Mouse (Mus musculus) urinary bladder, postnatal 10 days (tissue): ENCODE results near the gene Lyve1.

ENCODE experiments used
- DNase-seq: peaks from one replicate; pipeline ENCODE4 v3.0.0; 2022; ENCODE audit warnings: low spot score

Lyve1 gene

DNA sequence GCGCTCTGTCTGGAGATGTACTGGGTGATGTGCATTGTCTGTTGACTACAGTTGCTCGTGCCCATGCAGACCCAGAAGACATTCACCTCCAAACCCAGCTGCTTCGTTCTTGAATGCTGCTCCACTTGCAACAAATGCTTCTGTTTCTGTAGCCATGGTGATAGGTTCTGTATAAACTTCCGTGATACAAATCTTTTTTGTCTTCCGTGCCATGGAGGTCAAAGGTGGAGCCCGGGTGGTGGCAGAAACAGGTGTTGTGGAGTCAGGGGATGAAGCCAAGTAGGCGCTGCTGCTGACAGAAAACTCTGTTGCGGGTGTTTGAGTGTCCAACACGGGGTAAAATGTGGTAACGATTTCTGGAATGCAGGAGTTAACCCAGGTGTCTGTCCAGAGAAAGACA is 9.4 kb downstream of the Lyve1 start:
- no peak for DNase-seq

DNA sequence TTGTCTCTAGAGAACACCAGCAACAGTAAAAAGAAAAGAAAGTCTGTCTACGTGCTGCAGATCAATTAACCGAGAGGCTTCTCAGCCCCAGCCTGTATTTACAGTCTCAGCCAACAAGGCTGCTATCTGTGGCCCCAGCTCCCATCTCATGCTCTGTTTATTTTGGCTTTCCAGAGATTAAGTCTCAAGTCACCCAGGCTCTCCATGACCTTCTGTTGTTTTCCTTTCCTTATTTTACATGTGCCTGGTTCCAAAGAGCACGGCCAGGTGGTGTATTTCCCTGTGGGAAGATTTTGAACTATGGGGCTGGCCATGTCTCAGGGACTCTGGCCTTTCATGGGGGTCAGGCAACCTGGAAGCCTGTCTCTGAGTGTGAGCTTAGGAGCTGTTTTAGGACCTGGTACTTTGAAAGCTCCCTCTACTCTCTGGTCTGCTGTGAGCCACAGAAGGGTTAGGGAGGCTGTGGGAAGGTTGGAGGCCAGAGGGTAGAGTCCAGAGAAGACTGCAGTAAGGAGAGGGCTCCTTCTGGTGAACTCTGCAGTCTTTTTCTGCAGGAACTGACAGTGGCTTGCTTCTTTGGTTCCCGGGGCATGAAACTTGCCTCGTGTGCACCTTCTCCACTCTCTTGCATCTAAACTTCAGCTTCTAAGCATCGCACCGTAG is 11.4 kb downstream of the Lyve1 start:
- no peak for DNase-seq

DNA sequence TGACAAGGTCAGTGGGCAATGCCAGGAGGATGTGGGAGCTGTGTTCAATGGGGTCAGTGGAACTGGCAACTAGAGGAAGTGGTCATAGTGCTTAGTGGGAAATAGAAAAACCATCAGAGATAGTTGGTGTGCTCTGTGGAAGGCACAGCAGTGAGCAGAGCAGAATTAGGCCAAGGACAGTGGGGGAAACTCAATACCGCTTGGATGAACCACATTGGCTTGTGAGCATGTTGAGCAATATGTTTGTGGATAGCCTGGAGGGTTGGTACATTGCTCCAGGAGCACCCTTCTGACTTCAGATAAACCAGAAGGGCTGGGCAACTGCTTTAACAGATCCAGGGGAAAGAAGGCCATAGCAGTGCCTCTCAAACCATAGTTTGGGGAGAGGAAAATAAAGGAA is 14.7 kb downstream of the Lyve1 start:
- no peak for DNase-seq

DNA sequence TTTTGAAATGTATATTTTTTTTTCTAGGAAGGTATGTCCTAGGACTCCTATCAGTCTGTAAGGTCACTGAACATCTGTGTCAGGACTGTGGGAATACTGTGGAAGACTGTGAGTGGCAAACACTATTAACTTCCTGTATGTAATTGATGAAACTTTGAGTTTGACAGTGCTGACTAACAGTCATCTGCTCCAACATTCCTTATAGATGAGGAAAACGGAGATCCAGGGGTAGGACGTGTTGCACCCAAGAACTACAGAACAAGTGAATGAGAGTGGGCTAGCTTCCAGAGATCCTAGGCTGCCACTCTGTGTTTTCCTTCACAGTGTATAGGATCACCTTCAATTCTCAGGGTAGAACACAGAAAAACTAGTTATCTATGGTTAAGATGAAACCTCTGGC is 15.7 kb downstream of the Lyve1 start:
- DNase-seq: no peak

DNA sequence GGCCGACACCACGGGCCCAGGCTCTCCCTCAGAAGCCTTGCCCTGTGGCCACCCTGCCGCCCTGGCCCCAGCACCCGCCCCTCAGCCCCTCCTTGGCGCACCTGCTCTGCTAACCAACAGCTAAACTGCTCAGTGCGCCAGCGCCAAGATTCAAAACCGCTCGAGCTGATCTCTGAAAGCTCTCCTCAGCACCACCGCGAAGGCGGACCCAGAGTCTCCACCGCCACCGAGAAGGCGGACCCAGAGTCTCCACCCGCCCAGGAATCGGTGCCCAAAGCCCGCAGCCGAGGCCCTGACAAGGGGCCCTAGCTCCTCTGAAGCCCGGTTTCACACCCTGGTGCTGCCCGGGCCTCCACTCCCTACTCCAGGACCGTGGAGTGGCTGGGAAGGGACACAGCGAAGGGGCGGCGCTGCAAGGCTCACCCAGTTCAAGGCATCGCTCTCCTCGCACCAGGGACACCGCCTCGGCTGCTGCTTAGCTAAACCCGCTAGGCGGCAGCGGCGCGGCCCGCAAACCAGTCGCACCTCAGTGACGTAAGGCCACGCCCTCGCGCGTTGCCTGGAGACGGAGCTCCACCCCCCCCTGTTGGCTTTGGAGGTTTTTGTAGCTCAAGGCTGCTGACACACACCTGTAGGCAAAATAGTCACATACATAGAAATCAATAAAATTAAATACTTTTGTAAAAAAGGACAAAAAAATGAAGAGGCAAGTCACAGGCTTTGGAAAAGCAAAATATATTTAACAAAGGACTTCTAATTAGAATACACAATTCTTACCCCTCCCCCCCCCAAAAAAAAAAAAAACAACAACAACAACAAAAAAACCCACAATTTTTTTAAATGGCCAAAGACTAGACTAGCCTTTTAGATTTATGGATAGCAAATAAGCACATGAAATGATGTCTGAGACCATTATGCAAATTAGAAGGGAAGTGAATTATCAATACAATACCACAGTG is 18.8 kb downstream of the Lyve1 start, which contains the start of gene Rnf141:
Gene Rnf141, minus strand, starts transcription at position 542 of the 959 bp plus-strand sequence.
- peak; percentile 65 for DNase-seq

DNA sequence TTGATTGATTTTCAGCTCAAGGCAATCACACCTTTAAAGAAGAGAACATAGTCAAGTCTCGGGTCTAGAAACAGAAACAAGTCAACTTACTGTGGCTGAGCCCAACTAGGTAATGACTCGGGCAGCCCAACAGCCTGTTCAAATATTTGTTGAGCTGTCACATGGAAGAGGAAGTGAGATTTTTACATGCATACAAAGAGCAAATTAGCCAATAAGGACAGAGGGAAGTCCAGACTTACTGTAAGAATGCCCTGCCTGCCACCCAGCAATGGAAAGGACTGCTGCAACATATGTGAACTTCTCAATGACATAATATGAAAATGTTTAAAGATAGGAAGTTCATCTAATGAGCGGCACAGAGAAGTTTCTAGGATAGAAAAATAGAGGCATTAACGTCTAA is 22.7 kb downstream of the Lyve1 start:
- DNase-seq: no peak

DNA sequence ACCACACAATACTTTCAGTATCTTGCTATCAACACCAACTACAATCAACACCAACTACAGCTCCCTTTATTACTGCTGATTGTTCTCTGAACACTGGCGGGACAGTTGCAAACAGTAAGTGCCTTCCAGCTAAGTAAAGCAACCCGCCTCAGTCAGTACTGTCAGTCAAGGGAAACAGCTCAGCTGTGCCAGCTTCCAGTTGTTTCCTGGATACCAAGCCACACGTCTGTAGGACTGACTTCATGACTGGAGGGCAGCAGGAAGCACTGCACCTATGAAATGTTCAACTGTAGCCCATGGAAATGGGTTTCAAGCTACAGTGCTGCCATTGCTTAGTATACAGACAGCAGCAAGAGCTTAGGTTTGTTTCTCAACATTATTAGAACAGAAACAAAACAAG is 28.5 kb downstream of the Lyve1 start:
- no peak for DNase-seq

DNA sequence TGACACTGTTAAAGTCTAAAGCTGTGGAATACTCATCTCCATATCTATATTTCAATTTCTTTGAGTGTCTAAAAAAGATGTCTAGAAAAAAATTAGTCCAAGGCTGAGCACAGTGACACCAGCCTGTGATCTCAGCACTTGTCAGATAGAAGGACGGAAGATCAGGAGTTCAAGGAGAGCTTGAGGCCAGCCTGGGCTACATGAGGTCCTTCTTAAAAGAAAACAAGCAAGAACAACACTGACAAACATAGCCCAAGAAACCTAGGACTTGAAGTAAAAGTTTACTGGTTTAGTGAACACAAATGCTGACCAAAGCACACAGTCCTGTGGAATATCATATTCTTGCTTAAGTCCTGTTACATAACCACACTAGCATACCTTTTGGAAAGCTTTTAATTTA is 29.0 kb downstream of the Lyve1 start:
- DNase-seq: no peak

DNA sequence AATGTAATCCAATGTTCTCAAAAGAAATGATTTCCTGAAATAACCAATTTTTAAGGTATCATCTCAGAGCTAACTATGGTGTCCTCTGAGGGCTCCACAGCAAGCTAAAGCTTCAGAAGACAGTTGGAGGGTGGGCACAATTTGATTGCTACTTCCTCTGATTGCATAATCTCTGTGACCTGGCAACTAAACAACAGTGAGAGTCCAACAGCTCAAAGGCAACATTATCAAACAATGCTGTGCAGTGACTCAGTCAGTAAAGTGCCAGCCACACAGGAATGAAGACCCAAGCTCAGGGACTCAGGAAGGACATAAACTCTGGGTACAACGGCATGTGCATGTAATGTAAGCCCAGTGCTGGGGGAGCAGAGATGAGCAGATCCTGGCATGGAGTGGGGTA is 30.0 kb downstream of the Lyve1 start:
- DNase-seq: no peak

DNA sequence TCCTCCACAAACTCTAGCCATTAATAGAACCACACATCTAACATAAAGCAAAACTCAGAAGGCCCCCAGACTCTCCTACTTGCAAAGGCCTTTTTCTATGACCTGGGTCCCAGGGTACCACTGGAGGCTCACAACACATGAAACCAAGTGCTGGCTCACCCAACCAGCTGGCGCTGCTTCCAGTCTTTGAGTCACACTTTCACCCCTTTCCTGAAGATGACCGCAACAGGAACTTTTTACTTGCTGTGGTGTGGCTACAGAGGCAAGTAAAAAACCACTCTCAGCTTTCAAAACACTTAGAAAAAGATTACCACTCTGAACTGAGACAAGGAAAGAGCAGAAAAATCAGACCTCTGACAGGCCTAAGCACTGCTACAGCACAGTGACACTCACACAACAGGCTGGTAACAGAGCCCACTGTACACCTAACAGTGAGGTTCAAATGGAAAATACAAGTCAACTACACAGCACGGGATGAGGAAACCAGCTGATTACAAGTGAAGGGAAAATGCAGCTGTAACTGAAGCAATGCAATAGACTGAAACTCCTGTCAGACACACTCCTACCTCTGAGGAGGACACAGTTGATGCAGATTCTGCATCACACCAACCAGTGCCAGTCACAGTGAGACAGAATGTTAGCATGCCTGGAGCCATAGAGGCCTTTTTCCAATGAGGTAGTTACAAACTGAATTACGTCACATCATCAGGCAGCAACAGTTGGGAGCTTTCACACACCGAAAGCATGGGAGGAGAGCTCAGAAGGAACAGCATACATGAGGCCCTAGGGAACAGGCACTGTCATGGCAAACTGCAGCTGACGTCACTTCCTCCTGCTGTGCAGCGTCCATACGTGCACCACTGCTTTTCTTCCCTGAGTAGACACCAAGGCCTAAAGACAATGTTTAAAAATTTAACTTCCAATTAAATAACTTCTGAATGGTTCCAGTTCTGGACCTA is 38.8 kb downstream of the Lyve1 start:
- DNase-seq: no peak

DNA sequence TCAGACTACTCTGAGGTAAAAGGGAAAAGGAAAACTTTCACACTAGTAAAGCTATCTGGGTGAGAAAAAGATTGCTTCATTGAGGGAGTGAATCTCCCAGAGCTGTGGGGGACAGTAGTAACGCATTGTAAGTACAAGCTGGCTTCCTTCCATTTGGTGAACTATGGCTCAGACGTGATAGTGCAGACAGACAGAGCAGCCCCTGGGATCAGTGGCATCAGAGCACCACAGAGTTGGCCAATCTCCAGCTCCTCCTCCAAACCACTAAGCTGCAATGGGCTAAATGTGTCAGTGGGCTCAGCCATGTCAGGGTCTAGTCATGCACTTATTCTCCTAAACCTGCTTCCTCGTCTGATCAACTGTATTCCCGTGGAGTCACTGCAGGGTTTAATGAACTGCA is 39.4 kb downstream of the Lyve1 start:
- no peak for DNase-seq

DNA sequence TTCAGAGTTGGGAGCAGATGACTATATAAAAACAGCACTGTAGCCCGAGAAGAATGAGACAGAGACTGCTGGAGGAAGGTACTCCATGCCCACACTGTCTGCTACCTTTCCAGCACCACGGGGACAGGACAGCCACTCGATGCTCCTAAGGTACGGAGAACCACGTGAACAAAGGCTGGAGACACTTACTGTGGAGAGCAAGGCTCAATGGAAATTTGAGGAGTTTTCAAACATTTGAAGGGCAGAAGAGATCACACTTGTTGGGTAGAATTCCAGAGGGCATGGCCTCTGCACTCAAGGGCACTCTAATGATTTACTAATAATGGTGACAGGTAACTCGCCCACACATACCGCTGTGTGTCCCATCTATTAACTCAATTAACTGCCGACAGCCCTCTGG is 40.0 kb downstream of the Lyve1 start:
- no peak for DNase-seq

DNA sequence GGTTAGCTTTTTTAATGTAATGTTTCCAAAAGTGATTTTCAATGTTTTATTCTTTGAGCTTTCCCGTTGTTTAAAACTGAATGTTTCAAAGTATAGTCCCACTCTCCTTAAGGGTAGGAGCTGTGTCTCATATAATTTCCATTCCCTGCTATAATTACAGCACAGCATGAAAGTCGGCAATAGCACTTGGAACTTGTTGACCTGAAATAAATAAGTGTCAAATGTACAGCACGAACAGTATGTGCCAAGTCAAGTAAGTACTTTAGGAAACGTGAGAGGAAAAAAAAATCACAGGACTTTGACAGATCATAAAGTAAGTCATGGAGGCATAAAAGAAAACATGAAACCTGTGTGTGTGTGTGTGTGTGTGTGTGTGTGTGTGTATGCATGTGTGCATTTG is 41.0 kb downstream of the Lyve1 start:
- no peak for DNase-seq

DNA sequence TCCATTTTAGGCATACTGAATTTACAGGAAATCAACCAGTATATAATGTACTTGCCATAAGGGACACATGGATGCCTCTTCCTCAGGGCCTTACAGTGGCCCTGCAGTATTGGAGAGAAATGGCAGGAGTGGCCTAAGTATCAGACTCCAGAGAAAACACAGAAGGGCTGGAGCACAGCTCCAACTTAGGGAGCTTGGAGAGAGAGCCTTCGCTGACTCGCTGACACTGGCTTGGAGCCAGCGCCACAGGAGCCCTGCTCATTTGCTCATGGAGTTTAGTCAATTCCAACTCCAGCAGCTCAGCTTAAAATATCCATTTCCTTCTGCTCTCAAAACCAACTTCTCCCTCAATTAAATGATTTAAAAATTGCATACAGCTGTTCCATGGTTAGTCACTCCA is 41.4 kb downstream of the Lyve1 start:
- DNase-seq: no peak

DNA sequence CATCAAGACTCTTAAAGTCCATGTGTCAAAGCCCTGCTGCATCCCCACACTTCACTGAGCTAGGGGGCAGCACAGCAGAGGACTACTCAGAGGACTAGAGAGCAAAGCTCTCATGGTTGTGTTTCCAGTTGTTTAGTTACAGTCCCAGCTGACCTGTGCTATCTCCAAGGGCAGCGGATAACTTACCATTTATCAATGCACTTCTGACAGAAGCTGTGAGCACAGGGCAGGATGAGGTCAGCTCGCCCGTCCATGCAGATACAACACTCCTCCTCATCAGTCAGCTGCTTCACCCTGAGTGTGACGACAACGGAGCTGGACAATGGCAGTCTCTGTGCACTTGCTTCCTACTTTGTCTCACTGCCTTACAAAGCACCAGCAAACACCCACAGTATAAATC is 42.0 kb downstream of the Lyve1 start:
- DNase-seq: no peak

DNA sequence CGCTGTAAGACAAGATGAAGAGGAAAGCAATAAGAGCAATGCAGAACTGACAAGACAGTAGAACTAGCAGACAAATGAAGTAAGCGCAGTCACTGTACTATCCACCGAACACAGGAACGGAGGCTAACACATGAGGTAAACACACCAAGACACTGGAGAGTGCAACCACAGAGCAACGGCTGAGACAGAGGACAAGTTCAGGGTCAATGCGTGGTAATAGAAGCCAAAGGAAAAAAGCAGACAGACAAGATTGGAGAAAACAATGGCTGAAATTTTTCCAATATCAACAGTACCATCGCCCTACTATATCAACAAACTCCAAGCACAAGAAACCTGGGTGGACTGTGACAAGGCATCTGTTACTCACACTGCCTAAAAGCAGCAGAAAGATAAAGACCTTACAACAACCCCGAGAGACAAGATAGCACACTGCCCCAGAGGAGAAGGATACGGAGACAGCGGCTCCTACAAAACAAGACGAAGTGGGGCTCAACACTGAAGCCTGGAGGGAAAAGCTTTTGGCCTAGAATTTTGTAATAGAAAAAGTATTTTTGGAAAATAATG is 44.2 kb downstream of the Lyve1 start:
- DNase-seq: no peak

DNA sequence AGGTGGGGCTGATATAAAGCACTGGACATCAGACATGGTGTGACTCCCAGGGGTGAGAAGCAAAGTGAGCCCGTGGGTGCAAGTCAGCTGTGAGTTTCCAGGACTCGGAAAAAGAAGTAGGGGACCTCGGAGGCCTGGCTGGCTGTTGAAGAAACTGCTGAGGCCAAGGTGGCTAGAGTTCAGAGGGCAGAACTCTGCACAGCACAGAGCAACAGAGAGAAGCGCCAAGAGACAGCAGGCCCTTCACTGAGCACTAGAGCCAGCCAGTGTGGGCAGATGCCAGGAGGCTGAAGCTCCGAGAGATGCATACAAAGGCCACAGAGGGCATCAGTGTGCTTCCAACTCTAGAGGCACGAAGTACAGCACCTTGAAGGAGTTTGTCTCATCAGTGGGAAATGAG is 44.8 kb downstream of the Lyve1 start:
- DNase-seq: no peak

DNA sequence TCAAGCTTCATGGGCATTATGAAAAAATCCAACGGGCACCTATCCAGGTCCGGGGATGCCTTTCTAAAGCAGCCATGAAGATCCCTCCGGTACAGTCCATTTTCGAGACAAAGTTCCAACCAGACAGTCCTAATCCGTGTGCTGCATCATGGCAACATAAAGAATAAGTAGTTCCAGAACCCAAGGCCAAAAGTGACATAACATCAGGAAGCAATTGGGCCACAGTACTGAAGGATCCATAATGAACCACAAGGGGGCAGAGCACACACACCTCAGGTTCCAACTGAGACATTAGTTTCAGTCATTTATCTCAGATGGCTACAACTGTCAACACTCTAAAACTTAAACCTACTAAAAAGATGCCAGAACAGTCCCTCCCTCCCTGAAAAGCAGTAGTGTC is 47.0 kb downstream of the Lyve1 start:
- no peak for DNase-seq

DNA sequence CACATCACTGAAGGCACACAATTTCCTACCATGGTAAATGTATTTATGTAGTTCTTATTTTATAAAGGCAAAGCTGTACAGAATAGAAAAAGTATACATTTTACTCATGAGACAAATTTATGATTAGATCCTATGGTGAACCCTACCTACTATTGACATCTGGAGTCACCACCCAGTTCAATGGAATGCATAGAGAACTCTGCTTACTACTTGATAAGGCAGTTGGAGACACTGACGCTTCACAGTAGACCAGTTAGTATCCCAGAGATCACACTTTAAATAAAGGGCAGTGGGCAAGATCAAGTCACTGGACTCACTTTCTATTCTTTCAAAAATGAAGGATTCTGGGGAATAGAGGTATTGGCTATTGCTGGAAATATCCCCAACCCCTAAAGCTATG is 49.1 kb downstream of the Lyve1 start:
- DNase-seq: no peak

DNA sequence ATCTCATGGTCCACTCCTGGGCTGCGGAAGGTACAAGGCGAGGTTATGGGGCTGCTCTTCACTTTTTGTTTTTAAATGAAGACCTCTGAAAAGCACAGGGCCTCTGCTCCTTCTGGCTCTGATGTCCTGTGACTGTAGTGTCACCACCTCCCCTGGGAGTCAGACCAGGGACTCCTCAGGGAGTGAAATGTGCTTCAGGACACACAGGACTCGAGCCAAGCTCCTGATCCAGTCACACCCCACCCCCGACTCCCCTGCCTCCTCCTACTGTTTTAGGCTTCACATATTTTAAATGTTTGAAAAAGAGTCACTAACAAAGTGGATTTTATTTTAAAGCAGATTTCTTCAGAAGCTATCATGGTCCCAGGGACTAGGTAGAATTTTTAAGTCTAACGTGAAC is 51.5 kb downstream of the Lyve1 start:
- DNase-seq: no peak

DNA sequence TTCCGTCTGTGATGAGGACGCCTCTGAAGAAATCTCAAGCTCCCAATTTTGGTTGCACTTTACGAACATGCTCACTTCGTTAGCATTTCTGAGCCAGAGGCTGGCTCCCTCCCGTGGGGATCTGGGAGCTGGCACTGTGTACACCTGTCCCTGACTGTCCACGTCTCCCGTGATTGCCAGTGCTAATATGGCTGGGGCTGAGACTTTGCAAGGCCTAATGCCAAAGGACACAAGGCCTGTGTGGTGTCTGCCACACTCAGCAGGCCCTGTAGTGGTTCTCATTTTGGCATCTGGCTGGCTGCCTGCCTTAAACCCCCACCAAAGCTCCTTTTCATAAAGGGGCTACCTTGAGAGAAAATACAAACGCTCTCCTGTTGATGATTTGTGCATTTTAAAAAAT is 52.0 kb downstream of the Lyve1 start:
- DNase-seq: no peak
